Mouse (Mus musculus) embryo, embryonic 9.5 days (tissue): ENCODE measurements around the gene Oprl1.

Experiments used
- DNase-seq: peaks from one replicate; pipeline ENCODE4 v3.0.0-alpha.2; 2017; ENCODE audit errors: extremely low spot score

Oprl1 gene

GRCm38 (mm10) chr2:181692304-181692703 is 22.5 kb upstream of the Oprl1 start:
- no peak for DNase-seq

- DNase-seq: peak; percentile 85
These were observed 21.2 kb upstream of the Oprl1 start, which contains the start of gene Rgs19 for GRCm38 (mm10) chr2:181693339-181694280. Gene Rgs19 (minus strand): TSS chr2:181693977.

- no peak for DNase-seq
These were observed 20.2 kb upstream of the Oprl1 start for GRCm38 (mm10) chr2:181694581-181694980.

GRCm38 (mm10) chr2:181695776-181696175 is 19.0 kb upstream of the Oprl1 start:
- no peak for DNase-seq

GRCm38 (mm10) chr2:181696801-181697420 is 17.9 kb upstream of the Oprl1 start:
- no peak for DNase-seq

- DNase-seq: no peak
These were observed 16.6 kb upstream of the Oprl1 start, which contains the start of gene Lkaaear1 for GRCm38 (mm10) chr2:181698241-181698640. Gene Lkaaear1 (minus strand): TSS chr2:181698442.

GRCm38 (mm10) chr2:181706668-181707067 is 8.1 kb upstream of the Oprl1 start:
- DNase-seq: no peak

GRCm38 (mm10) chr2:181713749-181714148 is 1.1 kb upstream of the Oprl1 start:
- DNase-seq: no peak

GRCm38 (mm10) chr2:181715382-181715781 is 566 bp downstream of the Oprl1 start:
- DNase-seq: no peak

GRCm38 (mm10) chr2:181716991-181717390 is 2.2 kb downstream of the Oprl1 start:
- no peak for DNase-seq

GRCm38 (mm10) chr2:181720061-181720460 is 5.2 kb downstream of the Oprl1 start:
- no peak for DNase-seq

- DNase-seq: no peak
These were observed 6.4 kb downstream of the Oprl1 start for GRCm38 (mm10) chr2:181721200-181721599.

GRCm38 (mm10) chr2:181722213-181722612 is 7.4 kb downstream of the Oprl1 start:
- peak; percentile 39 for DNase-seq

GRCm38 (mm10) chr2:181727659-181728262 is 12.9 kb downstream of the Oprl1 start:
- no peak for DNase-seq

GRCm38 (mm10) chr2:181730051-181730450 is 15.2 kb downstream of the Oprl1 start:
- DNase-seq: no peak

GRCm38 (mm10) chr2:181752626-181753025 is 37.8 kb downstream of the Oprl1 start:
- no peak for DNase-seq

GRCm38 (mm10) chr2:181758147-181758725 is 43.4 kb downstream of the Oprl1 start:
- no peak for DNase-seq

- peak; percentile 12 for DNase-seq
These were observed 44.2 kb downstream of the Oprl1 start for GRCm38 (mm10) chr2:181759041-181759440.

- DNase-seq: peak; percentile 45
These were observed 48.4 kb downstream of the Oprl1 start, which contains the start of gene Myt1 for GRCm38 (mm10) chr2:181763006-181763830. Gene Myt1 (plus strand): TSS chr2:181763332.

GRCm38 (mm10) chr2:181763886-181764527 is 49.2 kb downstream of the Oprl1 start:
- no peak for DNase-seq
